Comparison of ENCODE assay signal across 13 mouse cellular contexts in genomic region chr12:72303624-72304346, GRCm38 (mm10).
A peak's percentile ranks its signal among the peaks of the same experiment; 100 is the strongest.
DNase-seq lines count a peak whose midpoint lies in the region; ATAC-seq lines count a peak whose summit lies in the region.
"Had no signal": no experiment of that assay in that cellular context is flagged by ENCODE, and none has a peak within 500 bp of the region (broad histone marks: within the 10 kb centered on the region; RNA-seq: fewer than 3 reads in every experiment).

No protein-coding gene starts in this region.

- ATAC-seq in megakaryocyte, adult 5-6 weeks (ENCODE audit: poor library complexity, severe bottlenecking): no peak
- peak; percentile 60; the same call in 1 of the 2 replicates for ATAC-seq in forebrain, embryonic 15.5 days (replicated peaks)
- no peak for ATAC-seq in limb, embryonic 12.5 days (ENCODE audit: insufficient number of reproducible peaks, insufficient read depth, low FRiP score, low TSS enrichment, low read depth)

- WGBS in forebrain, embryonic 15.5 days: 76% methylated on average over 37 of the region's 37 CpGs
- WGBS in limb, embryonic 12.5 days: 67% methylated on average over 37 of the region's 37 CpGs

- no peaks in the 10 kb centered on the region for H3K36me3 ChIP-seq in megakaryocyte, embryonic 14.5 days (replicated peaks; ENCODE audit: low read length)
- H3K36me3 ChIP-seq in forebrain, embryonic 15.5 days: no peaks in the 10 kb centered on the region
- no peaks in the 10 kb centered on the region for H3K36me3 ChIP-seq in limb, embryonic 12.5 days
- H3K36me3 ChIP-seq: stomach, embryonic 15.5 days had no signal

- H3K9me3 ChIP-seq in megakaryocyte, embryonic 14.5 days: peaks cover 16% of the 10 kb centered on the region
- H3K9me3 ChIP-seq in forebrain, embryonic 15.5 days: no peaks in the 10 kb centered on the region
- H3K9me3 ChIP-seq in limb, embryonic 12.5 days: 0 out of 2 replicates have a peak, but pooled peaks cover 3% of the 10 kb centered on the region
- H3K9me3 ChIP-seq: stomach, embryonic 15.5 days had no signal

- H3K9ac ChIP-seq in forebrain, embryonic 15.5 days (replicated peaks): no peak overlapping the region
- no peak overlapping the region for H3K9ac ChIP-seq in limb, embryonic 12.5 days (replicated peaks)
- H3K9ac ChIP-seq: liver, embryonic 14.5 days; stomach, embryonic 15.5 days had no signal

- H3K4me2 ChIP-seq in forebrain, embryonic 15.5 days (replicated peaks): no peak overlapping the region
- 0 out of 2 replicates have a peak overlapping the region, but pooled peaks have one; percentile 1 for H3K4me2 ChIP-seq in limb, embryonic 12.5 days
- H3K4me2 ChIP-seq: stomach, embryonic 15.5 days had no signal

- peak overlapping the region; percentile 14 for H3K4me3 ChIP-seq in megakaryocyte, embryonic 14.5 days (replicated peaks)
- H3K4me3 ChIP-seq in forebrain, embryonic 15.5 days: no peak overlapping the region
- H3K4me3 ChIP-seq in limb, embryonic 12.5 days (replicated peaks): no peak overlapping the region
- H3K4me3 ChIP-seq: stomach, embryonic 15.5 days had no signal

- DNase-seq in cerebellum, adult 11-12 months: peak; percentile 22
- no peak for DNase-seq in cerebellum, adult 11 months
- no peak for DNase-seq in kidney, postnatal 4 days
- no peak for DNase-seq in gastrocnemius, postnatal 4 days (ENCODE audit: low spot score in 2 of 2)
- DNase-seq: adrenal gland, postnatal 14 days; gastrocnemius, postnatal 14 days; kidney, adult 18-20 months had no signal

- no peaks in the 10 kb centered on the region for H3K4me1 ChIP-seq in megakaryocyte, embryonic 14.5 days
- H3K4me1 ChIP-seq in forebrain, embryonic 15.5 days: peaks cover 17% of the 10 kb centered on the region
- H3K4me1 ChIP-seq in limb, embryonic 12.5 days (replicated peaks): peaks cover 4% of the 10 kb centered on the region; the same call in 1 of the 2 replicates
- H3K4me1 ChIP-seq: stomach, embryonic 15.5 days had no signal

- H3K27ac ChIP-seq in forebrain, embryonic 15.5 days (replicated peaks): no peak overlapping the region
- no peak overlapping the region for H3K27ac ChIP-seq in limb, embryonic 12.5 days
- H3K27ac ChIP-seq: liver, embryonic 14.5 days; stomach, embryonic 15.5 days had no signal

- H3K27me3 ChIP-seq in megakaryocyte, embryonic 14.5 days (replicated peaks): no peaks in the 10 kb centered on the region
- H3K27me3 ChIP-seq in forebrain, embryonic 15.5 days: no peaks in the 10 kb centered on the region
- no peaks in the 10 kb centered on the region for H3K27me3 ChIP-seq in limb, embryonic 12.5 days
- H3K27me3 ChIP-seq: stomach, embryonic 15.5 days had no signal
